Mouse (Mus musculus) right cerebral cortex, postnatal 10 days (tissue): Measurements from ENCODE around the gene Gm49387.

ENCODE experiments used
- DNase-seq, 2 experiments: peaks; one replicate each; pipeline ENCODE4 v3.0.0; 2021; ENCODE audit warnings: low spot score in 2 of 2

Gene Gm49387

GRCm38 (mm10) chr14:31662555-31663211 is 22.0 kb upstream of the Gm49387 start:
- no peak for DNase-seq

GRCm38 (mm10) chr14:31661671-31662554 is 21.2 kb upstream of the Gm49387 start:
- peak; percentile 94 to 95 for DNase-seq

GRCm38 (mm10) chr14:31660312-31661093 is 19.8 kb upstream of the Gm49387 start:
- DNase-seq = no peak

GRCm38 (mm10) chr14:31659501-31660181 is 19.0 kb upstream of the Gm49387 start:
- peak in 1 of 2 experiments; percentile 70 for DNase-seq

- peak in 1 of 2 experiments; percentile 44 for DNase-seq
Measured at GRCm38 (mm10) chr14:31658126-31658680, 17.5 kb upstream of the Gm49387 start.

- peak; percentile 82 to 84 for DNase-seq
Measured at GRCm38 (mm10) chr14:31656857-31657645, 16.4 kb upstream of the Gm49387 start.

GRCm38 (mm10) chr14:31656386-31656785 is 15.7 kb upstream of the Gm49387 start:
- DNase-seq = peak in 1 of 2 experiments; percentile 29

- DNase-seq = peak in 1 of 2 experiments; percentile 20
Measured at GRCm38 (mm10) chr14:31655406-31655805, 14.7 kb upstream of the Gm49387 start.

- no peak for DNase-seq
Measured at GRCm38 (mm10) chr14:31654816-31655215, 14.1 kb upstream of the Gm49387 start.

- no peak for DNase-seq
Measured at GRCm38 (mm10) chr14:31653101-31653875, 12.6 kb upstream of the Gm49387 start.

GRCm38 (mm10) chr14:31652624-31653023 is 11.9 kb upstream of the Gm49387 start:
- DNase-seq = no peak

GRCm38 (mm10) chr14:31652106-31652505 is 11.4 kb upstream of the Gm49387 start:
- no peak for DNase-seq

GRCm38 (mm10) chr14:31651206-31651605 is 10.5 kb upstream of the Gm49387 start:
- no peak for DNase-seq

GRCm38 (mm10) chr14:31650347-31650746 is 9.7 kb upstream of the Gm49387 start:
- DNase-seq = no peak

- DNase-seq = no peak
Measured at GRCm38 (mm10) chr14:31647991-31648390, 7.3 kb upstream of the Gm49387 start.

GRCm38 (mm10) chr14:31645920-31646319 is 5.2 kb upstream of the Gm49387 start:
- DNase-seq = no peak

- DNase-seq = no peak
Measured at GRCm38 (mm10) chr14:31644931-31645547, 4.4 kb upstream of the Gm49387 start.

GRCm38 (mm10) chr14:31644183-31644830 is 3.6 kb upstream of the Gm49387 start:
- no peak for DNase-seq
